Mouse (Mus musculus) right cerebral cortex, postnatal 10 days (tissue): ENCODE results near the gene AC131692.1.
"Not testable (repeated sequence)": the region's sequence is repeated elsewhere in the genome, so short reads cannot be mapped to it uniquely, and the experiment has no call there.

ENCODE experiments used
- DNase-seq, 2 experiments: peaks; one replicate each; pipeline ENCODE4 v3.0.0; 2021; ENCODE audit warnings: low spot score in 2 of 2

Gene AC131692.1

DNA sequence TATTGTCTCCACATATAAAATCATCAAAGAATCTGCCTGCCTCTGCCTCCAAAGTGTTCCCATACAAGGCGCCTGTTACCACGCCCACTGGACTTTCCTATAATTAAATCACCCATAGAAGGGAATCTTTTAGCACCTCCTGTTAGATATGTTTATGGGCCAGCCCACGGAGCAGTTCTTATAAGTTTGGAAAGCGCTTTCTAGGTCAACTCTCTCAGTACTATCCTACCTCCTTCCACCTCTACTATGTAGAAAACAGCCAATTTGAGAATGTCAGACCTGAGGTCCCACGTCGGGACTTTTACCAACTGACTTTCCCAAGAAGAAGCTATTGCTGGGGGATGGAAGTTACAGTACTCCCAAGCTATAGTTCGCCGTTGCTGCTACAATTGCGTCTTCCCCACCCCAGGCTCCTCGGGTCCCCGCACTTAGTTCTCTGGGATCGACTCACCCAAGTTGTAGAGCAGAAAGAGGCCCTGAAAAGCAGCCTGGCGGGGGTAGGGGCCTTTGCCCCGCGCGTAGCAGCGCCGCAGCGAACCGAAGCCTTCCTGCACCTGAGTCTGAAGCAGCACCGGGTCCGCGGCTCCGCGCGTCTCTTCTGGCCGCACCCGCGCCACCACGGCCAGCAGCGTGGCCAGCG, 23.2 kb downstream of the AC131692.1 start:
- DNase-seq: peak in 1 of 2 experiments; percentile 28

DNA sequence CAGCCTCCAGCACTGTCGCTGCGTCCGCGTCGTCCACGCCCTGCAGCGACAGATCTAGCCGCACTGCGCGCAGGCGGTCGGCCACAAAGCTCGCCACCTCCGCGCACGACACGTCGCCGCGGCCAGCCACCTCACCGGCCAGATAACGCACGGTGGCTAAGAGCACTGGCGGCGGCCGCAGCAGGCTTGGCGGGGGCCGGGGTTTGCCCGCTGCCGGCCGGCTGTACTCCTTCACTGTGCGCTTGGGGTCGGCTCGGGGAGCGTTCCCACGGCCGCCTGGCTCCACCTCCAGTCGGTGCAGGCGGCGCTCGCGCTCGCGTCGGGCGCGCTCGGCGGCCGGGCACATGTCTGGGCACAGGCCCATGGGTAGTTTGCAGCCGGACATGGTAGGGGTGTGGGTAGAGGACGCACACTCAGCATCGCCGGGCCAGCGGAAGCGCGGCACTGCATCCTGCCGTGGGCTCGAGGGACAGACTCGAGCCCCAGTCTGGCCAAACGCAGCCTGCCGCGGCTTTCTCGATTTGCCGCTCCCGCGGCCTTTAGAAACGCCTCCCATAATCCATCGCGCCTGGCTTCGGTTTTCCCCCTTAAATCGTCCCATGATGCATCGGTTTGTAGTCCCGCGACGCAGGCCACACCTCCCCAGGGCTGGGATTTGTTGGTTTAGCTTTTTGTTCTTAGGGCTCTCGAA, 23.9 kb downstream of the AC131692.1 start, which contains the start of gene Sac3d1:
Gene Sac3d1 (minus strand): TSS at position 665 of the 691 bp plus-strand sequence.
- DNase-seq: peak; percentile 94

DNA sequence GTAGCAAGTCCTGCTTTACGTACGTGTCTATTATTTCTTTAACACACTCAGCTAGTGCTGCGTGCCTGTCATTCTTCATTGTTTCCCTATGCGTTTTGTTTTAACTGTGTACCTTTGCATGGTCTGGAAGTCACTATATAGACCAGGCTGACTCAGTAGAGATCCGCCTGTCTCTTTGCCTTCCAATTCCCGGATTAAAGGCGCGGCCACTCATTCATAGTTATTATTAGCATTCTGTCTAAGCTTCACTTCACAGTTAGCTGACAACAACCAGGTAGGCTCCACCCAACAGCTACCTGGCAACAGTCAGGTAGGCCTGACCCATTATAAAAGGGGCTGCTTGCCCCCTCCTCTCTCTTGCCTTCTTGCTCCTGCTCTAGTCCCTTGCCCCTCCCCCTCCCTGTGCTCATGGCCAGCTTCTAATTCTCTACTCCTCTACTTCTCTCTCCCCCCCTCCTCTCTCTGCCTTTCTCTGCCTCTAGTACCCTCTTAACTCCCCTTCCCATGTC, 24.5 kb downstream of the AC131692.1 start:
- DNase-seq: peak; percentile 47 to 59

GRCm38 (mm10) chr19:6121761-6122160, 27.5 kb downstream of the AC131692.1 start:
- DNase-seq: no peak

DNA sequence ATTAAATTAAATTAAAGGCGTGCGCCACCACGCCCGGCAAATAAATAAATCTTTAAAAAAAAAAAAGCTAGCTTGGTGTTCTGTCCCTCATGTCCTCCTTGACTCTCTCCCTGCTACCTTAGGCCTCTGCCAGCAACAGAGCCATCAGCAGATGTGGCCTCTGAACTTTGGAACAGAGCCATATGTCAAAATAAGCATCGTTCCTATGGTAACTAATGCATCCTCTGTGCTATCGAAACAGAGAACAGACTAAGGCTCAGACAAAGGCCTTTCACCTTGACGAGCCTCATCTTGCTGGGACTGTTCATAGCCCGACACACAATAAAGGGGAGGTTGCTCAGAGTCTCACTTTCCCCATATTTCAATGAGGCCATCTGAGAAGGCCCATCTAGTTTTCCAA, 29.1 kb downstream of the AC131692.1 start:
- DNase-seq: no peak

DNA sequence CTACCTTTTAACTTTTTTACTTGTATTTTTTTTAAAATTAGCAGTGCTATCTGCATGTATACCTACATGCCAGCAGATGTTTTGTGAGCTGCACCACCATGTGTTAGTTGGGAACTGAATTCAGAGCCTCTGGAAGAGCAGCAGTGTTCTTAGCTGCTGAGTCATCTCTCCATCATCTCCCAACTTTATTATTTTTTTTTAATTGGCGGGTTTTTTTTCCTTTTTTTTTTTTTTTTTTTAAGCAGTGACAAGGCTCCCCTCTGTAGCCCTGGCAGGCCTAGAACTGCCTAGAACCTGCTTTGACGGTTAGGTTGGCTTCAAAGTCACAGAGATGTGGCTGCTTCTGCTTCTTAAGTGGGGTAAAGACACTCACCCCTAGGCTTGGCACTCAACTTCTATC, 30.7 kb downstream of the AC131692.1 start:
- DNase-seq: no peak

DNA sequence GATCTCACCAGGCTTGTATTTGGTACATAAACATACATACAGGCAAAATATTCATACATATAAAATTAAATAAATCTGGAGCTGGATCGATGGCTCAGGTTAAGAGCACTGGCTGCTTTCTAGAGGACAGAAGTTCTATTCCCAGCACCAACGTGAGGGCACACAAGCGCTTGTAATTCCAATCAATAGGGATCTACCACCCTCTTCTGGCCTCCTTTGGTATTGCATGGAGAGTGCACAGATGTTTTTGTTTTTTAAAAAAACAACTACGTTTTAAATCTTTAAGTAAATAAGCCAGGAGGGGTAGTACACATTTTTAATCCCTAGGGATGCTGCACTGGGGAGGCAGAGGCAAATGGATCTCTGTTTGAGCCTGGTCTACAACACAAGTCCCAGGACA, 32.1 kb downstream of the AC131692.1 start:
- no peak for DNase-seq

DNA sequence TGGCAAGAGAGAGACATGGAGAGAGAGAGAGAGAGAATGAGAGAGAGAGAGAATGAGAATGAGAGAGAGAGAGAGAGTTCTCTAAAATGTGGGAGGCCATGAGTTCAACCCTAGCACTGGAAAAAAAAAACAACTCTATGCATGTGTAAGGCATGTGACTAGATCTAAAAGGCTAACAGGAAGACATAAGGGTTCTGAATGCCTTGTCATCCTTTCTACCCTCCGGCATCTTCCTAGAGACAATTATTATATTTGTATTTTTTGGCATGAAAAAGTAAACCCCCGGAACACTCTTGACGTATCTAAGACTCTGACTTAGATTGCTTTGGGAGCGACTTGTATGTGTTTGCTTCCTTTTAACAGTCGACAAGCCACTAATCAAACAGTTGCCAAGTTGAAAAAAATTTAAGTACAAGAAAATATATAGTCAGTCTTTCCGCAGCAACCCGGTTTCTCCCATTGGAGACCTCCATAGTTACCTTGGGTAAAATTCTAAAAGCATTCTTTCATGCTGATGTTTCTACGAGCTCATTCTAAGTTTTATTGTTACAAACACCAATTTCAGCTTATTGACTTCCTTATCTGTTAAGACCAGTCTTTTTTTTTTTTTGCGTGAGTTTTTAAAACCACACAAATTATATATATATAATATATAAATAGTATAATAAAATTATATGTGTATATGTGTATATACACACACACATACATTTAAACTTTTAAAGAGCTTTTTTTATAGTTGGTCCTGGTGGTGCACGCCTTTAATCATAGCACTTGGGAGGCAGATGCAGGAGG, 32.8 kb downstream of the AC131692.1 start:
- no peak for DNase-seq

DNA sequence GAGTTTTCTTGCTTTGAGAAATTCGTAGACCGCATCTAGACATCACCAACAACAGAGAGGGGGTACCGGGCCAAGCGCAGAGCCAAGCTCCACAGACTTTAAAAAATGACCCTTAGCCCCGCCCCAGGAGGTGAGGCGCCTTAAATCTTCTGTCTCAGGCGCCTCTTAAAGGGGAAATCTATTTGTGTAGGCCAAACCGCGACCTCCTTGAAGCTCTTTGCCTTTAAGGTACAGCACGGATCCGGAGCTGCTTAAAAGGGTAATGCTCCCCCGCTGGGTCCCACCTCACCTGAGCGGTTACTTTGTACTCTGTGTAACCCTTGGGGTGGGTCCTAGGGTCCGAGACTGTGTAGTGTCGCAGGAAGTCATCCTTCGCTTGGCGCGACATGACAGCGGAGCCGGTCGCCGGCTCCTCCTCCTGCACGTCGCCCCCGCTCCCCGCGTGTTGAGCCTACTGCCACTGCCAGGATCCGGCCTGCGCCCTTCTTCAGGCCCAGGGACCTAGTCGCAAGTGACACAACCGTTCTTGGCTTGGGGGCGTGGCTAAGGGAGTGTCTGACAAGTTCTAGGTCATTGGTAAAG, 33.6 kb downstream of the AC131692.1 start, which contains the start of gene Snx15:
Gene Snx15 (minus strand): TSS at position 545 of the 582 bp plus-strand sequence.
- peak; percentile 96 to 97 for DNase-seq

- DNase-seq: not testable (repeated sequence)
Measured at GRCm38 (mm10) chr19:6130414-6131128, 36.4 kb downstream of the AC131692.1 start.

DNA sequence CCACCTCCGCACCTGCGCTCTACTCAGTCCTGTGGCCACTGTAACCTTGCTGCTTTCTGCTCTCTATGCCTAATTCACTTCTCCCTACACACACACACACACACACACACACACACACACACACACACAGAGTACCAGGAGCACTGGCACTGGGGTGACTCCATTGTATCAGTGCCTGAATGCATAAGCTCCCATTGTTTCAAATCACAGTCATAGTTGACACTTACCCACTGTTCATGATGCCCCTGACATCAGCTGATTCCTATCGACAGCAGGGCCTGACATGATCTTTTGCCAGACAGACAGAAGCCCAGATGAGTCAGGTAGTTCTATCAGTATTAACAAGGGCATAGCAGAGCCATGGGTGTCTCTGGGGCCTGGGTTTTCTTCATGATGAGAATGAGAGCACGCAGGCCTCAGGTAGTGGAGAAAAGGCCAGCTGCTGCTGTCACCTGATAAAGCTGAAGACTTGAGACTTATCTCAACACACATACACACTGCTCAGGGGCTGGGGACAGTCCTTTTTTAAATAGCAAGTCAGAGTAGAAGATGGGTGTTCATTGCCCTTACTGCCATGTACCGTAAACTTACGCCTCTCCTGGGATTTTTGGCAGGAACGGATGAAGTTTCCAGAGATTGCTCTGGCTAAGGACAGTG, 38.1 kb downstream of the AC131692.1 start:
- no peak for DNase-seq

DNA sequence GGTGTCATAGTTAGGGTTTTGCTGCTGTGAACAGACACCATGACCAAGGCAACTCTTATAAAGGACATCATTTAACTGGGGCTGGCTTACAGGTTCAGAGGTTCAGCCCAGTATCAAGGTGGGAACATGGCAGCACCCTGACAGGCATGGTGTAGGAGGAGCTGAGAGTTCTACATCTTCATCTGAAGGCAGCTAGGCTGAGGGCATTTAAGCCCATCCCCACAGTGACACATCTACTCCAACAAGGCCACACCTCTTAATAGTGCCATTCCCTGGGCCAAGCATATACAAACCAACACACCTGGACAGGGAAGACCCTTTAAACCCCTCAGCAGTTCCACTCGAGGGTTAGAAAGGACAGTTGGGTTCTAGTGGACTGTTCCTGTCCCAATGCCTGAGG, 39.0 kb downstream of the AC131692.1 start:
- not testable (repeated sequence) for DNase-seq

GRCm38 (mm10) chr19:6136397-6136796, 42.2 kb downstream of the AC131692.1 start:
- DNase-seq: no peak

DNA sequence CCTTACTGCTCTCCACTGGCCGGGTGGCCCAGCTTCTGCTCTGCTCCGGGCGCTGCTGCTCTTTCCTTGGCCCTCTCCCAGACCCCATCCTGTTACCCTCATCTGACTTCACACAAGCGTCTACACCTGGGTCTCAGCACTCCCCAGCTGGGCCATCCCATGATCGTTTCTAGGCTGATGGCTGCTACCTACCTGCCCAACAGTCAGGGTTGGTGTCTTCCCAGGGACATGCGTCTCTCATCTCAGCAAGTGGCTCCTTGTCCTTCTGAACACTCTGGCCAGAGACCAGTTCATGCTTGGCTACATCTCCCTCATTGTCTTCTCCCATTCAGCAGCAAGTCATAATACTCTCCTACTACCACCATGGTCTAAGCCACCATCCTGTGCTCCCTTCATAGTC, 45.5 kb downstream of the AC131692.1 start:
- no peak for DNase-seq

GRCm38 (mm10) chr19:6140374-6140677, 46.1 kb downstream of the AC131692.1 start:
- no peak for DNase-seq

GRCm38 (mm10) chr19:6140678-6141393, 46.6 kb downstream of the AC131692.1 start, which contains the start of gene Batf2:
Gene Batf2 (plus strand): TSS chr19:6140983.
- DNase-seq: peak; percentile 95

- peak; percentile 91 for DNase-seq
Measured at GRCm38 (mm10) chr19:6141394-6141749, 47.2 kb downstream of the AC131692.1 start, which contains the start of gene Arl2. Gene Arl2 (minus strand): TSS chr19:6141548.

- no peak for DNase-seq
Measured at GRCm38 (mm10) chr19:6144842-6145241, 50.6 kb downstream of the AC131692.1 start.
